Mouse (Mus musculus) cerebellum, adult 2 months (tissue): ENCODE measurements around the gene Crcp.

Experiments used
- CTCF ChIP-seq: fragments of 200-500 bp; IDR thresholded peaks from 2 replicates; pipeline ENCODE4 v1.5.1; 2011; ENCODE audit warnings: low read depth, mild to moderate bottlenecking, control low read depth, low read length, moderate library complexity, borderline replicate concordance; ENCODE audit not compliant: insufficient read depth
- POLR2A ChIP-seq: fragments of 200-500 bp; IDR thresholded peaks from 2 replicates; pipeline ENCODE4 v1.6.1; 2011; ENCODE audit warnings: low read length, control low read depth, borderline replicate concordance; ENCODE audit not compliant: insufficient read depth

DNA sequence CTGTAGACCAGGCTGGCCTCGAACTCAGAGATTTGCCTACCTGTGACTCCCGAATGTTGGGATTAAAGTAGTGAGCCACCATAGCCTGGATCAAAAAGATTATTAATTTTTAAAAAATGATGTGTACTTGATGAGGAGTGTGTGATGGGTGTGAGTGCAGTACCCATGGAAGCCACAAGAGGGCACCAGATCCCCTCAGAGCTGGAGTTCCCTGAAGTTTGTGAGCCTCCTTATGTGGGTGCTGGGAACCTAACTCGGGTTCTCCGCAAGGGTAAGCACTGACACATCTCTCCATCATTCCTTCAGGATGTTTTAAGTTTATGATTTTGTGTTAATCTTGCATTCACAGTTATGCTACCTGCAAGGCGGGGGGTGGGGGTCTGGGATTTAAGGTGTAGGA, 18.1 kb upstream of the Crcp start:
- peak; percentile 49 for TF ChIP-seq CTCF
- TF ChIP-seq POLR2A = no peak
